Mouse (Mus musculus) limb, embryonic 10.5 days (tissue): ENCODE measurements around the gene Idh3b. TPM values are rescaled to one million over a fixed set of nuclear protein-coding genes. Genes with fewer than 3 reads are reported as not detected.

Source experiments
- DNase-seq: peaks from one replicate; pipeline ENCODE4 v3.0.0-alpha.2; 2017; ENCODE audit warnings: low spot score
- H3K27ac ChIP-seq: fragments of 300-500 bp; sonication (generic); 2 replicates; pipeline ENCODE4 v1.5.1; 2016; ENCODE audit warnings: mild to moderate bottlenecking
- H3K27me3 ChIP-seq: fragments of 300-500 bp; sonication (generic); 2 replicates; pipeline ENCODE4 v1.6.1; 2016; ENCODE audit warnings: low read depth, mild to moderate bottlenecking; ENCODE audit not compliant: poor library complexity, severe bottlenecking
- H3K36me3 ChIP-seq: fragments of 300-500 bp; sonication (generic); 2 replicates; pipeline ENCODE4 v1.6.1; 2016; ENCODE audit warnings: mild to moderate bottlenecking, moderate library complexity
- H3K4me1 ChIP-seq: fragments of 300-500 bp; sonication (generic); 2 replicates; pipeline ENCODE4 v1.6.1; 2016
- H3K4me3 ChIP-seq: fragments of 300-500 bp; sonication (generic); 2 replicates; pipeline ENCODE4 v1.5.1; 2016; ENCODE audit warnings: mild to moderate bottlenecking, moderate library complexity
- H3K9me3 ChIP-seq: fragments of 300-500 bp; sonication (generic); replicated peaks from 2 replicates; pipeline ENCODE4 v1.6.1; 2016; ENCODE audit warnings: mild to moderate bottlenecking
- WGBS: fragments of 180-500 bp; shearing (Covaris S2); methylation state at CpG from one replicate; pipeline ENCODE4 v1.1.7; 2016; 5-methylcytosine and 5-hydroxymethylcytosine counted together
- polyA plus RNA-seq: library from polyadenylated mRNA; unstranded; fragments of >200 nt; fragmentation: Nextera tagmentation; extraction: Ambion mirVana; gene quantifications from 2 replicates; pipeline ENCODE4 v1.2.1, GENCODE M21; 2016

Gene Idh3b
- polyA plus RNA-seq, 1 experiment from 2014 or later = 140 TPM

DNA sequence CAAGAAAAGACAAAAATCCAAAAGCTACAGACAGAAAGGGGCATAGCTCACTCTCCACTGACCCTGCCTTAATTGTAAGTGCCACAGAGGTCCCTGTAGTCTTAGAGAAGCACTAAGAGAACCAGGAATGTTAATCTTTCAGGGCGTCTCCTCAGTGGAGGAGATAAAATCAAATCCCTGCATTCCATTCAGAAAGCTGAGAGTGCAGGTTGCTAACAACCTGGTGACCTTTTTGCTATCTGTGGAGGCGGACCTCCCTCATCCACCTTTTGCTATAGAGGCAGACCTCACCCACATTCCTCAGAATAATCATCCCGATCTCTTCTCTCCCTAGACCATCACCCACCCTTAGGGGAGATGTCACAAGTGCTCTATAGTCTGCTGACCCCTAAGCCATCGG lies 4.7 kb upstream of the Idh3b start:
- Histone ChIP-seq H3K27me3 (peaks cover 24% of the 10 kb centered on the region), H3K9me3 (no peaks in the 10 kb centered on the region), H3K36me3 (no peaks in the 10 kb centered on the region), H3K27ac (no peak overlapping the region), H3K4me3 (no peak overlapping the region), H3K4me1 (peaks cover 24% of the 10 kb centered on the region)
- DNase-seq = no peak
- WGBS = 68% methylated on average over 4 of the region's 4 CpGs

DNA sequence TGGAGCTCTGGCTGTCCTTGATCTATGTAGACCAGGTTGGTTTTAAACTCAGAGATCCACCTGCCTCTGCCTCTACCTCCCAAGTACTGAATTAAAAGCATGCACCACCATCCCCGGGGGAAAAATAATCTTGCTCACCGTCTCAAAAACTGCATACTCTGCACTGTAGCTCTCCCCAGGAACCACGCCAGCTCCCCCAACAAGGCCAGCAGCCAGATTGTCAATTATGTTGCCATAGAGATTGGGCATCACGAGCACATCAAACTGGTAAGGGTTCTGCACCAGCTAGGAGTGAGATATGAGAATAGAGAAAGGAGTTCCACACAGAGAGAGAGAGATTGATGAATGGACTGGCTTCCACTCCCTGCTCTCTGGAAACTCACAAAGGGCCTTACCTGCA lies 3.5 kb downstream of the Idh3b start:
- Histone ChIP-seq H3K27ac (no peak overlapping the region), H3K4me3 (no peak overlapping the region), H3K9me3 (no peaks in the 10 kb centered on the region), H3K4me1 (peaks cover 30% of the 10 kb centered on the region), H3K36me3 (peaks cover 64% of the 10 kb centered on the region), H3K27me3 (no peaks in the 10 kb centered on the region)
- no peak for DNase-seq
- WGBS = 82% methylated on average over 4 of the region's 4 CpGs

DNA sequence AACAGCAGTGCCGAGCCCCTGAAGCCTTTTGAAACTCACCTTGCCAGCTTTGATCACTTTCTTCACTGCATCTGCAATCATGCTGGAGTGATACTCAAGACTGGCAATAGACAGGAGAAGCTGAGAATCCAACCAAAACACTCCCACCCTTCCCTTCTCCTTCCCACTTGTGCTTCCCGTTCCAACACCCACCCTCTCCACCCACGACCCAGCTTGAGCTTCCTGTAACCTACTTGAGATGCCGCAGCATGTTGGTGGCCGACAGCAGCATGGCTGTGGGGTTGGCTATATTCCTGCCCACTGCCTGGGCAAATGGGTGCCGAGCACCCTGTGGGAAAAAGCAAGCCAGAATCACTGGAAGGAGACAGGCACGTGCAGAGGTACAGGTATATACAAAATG lies 4.1 kb downstream of the Idh3b start:
- 73% methylated on average over 7 of the region's 7 CpGs for WGBS
- Histone ChIP-seq H3K36me3 (peaks cover 70% of the 10 kb centered on the region), H3K4me3 (no peak overlapping the region)

DNA sequence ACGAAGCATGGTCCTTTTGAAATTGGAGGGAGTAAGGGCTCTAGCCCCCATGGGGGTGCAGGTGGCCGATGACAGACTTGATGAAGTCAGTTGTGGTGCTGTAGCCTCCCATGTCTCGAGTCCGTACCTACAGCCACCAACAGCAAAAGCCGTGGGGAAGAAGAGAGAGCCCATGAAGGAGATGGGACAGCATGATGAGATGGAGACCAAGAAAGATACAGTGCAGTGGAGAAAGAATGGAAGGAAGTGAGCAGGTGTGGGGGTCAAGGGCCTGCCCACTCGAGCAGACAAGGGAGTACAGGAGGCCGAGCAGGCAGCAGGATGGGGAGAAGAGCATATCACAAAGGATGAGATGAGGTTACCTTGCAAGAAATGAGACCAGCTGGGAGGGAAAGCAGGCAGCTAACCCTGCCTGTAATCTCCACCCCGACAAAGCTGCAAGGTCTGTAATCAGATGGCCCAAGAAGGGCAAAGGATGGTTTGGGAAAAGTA lies 4.7 kb downstream of the Idh3b start:
- no peak for DNase-seq
- Histone ChIP-seq H3K4me1 (peaks cover 30% of the 10 kb centered on the region), H3K9me3 (no peaks in the 10 kb centered on the region), H3K36me3 (peaks cover 74% of the 10 kb centered on the region), H3K27ac (no peak overlapping the region), H3K4me3 (no peak overlapping the region), H3K27me3 (no peaks in the 10 kb centered on the region)
- WGBS = 39% methylated on average over 8 of the region's 8 CpGs

More for the DNA sequence above, 4.1 kb downstream of the Idh3b start:
- H3K4me1 ChIP-seq = peaks cover 34% of the 10 kb centered on the region
- no peak overlapping the region for H3K27ac ChIP-seq
- H3K9me3 ChIP-seq = no peaks in the 10 kb centered on the region
- DNase-seq = no peak
- H3K27me3 ChIP-seq = no peaks in the 10 kb centered on the region

DNA sequence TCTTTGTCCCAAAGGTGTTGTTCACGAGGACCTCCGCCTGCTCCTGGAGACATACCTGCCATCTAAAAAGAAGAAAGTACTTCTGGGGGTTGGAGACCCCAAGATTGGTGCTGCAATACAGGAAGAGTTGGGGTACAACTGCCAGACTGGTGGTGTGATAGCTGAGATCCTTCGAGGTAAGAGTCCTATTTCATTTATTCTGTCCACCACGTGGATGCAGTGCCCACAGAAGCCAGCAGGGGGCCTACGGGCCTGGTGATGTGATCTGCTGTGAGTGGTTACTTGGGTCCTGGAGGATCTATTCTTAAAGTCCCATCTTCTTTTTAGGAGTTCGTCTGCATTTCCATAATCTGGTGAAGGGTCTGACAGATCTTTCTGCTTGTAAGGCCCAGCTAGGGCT lies 8.7 kb downstream of the Idh3b start:
- DNase-seq = peak; percentile 81
- peaks cover 57% of the 10 kb centered on the region for H3K36me3 ChIP-seq
- no peaks in the 10 kb centered on the region for H3K9me3 ChIP-seq
- H3K27me3 ChIP-seq = no peaks in the 10 kb centered on the region
- WGBS = 48% methylated on average over 6 of the region's 6 CpGs
- peaks cover 26% of the 10 kb centered on the region for H3K4me1 ChIP-seq
- peak overlapping the region; percentile 91 for H3K4me3 ChIP-seq
- no peak overlapping the region for H3K27ac ChIP-seq

DNA sequence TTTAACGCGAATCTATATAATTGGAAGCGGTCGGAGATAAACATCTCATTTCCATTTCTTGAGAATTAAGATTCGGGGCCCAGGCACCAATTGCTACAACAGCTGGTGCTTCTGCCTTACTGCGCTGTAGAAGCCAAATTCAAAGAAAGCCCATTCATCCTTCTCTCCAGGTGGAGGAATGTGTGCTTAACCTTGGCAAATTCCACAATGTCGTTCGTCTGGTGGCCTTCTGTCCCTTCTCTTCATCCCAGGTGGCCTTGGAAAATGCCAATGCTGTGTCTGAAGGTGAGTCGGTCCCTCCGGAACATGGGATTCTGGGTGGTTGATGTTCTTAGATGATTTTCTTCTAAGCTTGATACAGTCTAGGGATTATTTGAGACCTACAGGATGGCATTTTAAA lies 9.5 kb downstream of the Idh3b start:
- no peaks in the 10 kb centered on the region for H3K9me3 ChIP-seq
- peaks cover 49% of the 10 kb centered on the region for H3K36me3 ChIP-seq
- H3K27me3 ChIP-seq = no peaks in the 10 kb centered on the region
- 1% methylated on average over 10 of the region's 10 CpGs for WGBS
- peak overlapping the region; percentile 96 for H3K27ac ChIP-seq
- peaks cover 26% of the 10 kb centered on the region for H3K4me1 ChIP-seq
- DNase-seq = no peak
- H3K4me3 ChIP-seq = peak overlapping the region; percentile 91

DNA sequence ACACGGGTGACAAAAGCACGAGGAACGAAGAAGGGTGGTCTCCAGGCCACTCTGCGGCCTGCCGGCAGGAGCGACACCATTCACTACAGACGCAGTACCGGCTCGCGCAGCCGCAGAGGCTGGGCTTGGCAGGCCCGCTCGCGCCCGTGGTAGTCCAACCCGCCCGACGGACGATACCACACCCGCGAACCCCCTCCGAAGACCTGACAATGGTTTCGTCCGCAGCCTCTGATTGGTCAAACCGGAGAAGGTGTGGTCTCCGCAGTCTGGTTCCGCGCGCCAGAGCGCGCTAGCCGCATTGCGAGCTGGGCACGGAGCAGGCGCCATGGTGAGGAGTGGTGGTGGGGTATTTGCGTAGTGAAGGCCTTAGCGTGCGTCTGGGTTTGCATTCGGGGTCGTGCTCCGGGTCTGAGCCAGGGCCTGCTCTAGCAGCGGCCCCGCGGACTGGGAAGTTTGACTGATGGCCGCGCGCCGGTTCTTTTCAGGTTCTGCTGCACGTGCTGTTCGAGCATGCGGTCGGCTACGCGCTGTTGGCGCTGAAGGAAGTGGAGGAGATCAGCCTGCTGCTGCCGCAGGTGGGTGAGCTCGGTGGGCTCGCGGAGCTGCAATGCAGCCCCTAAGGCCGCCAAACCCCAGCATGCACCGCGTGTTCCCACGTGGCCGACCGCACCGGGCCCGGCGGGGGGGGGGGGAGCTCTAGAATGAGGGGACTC lies 10.0 kb downstream of the Idh3b start, which contains the start of gene Nop56:
Nop56 (plus strand) TSS at position 282 of the 713 bp plus-strand sequence.
- whole genome bisulfite sequencing = under 1% methylated on average over 68 of the region's 68 CpGs
- peaks cover 43% of the 10 kb centered on the region for H3K36me3 ChIP-seq

DNA sequence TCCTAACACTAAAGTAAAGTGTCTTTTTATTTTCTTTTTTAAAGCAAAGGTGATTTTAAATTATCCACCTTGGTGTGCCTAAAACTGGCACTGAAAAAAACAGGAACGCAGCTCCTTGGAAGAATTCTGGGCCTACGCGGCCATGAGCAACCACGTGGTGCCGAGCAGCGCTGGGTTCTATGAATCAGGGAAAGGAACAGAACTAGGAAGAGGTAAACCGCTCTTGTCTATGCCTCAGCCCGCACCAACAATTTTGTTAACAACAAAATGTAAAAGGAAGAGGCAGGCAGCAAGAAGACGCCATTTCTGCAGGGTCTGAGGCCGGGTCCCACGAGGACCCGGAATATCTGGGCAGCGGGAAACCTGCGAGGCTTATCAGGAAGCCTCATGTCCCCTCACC lies 10.6 kb downstream of the Idh3b start:
- Histone ChIP-seq H3K27me3 (no peaks in the 10 kb centered on the region), H3K4me3 (peak overlapping the region; percentile 91), H3K9me3 (no peaks in the 10 kb centered on the region), H3K4me1 (peaks cover 26% of the 10 kb centered on the region), H3K36me3 (peaks cover 40% of the 10 kb centered on the region), H3K27ac (peak overlapping the region; percentile 96)
- DNase-seq = no peak
- WGBS = 2% methylated on average over 14 of the region's 14 CpGs

More for the DNA sequence above, 10.0 kb downstream of the Idh3b start, which contains the start of gene Nop56:
- H3K9me3 ChIP-seq = no peaks in the 10 kb centered on the region
- H3K27ac ChIP-seq = peak within 1 kb of the TSS; percentile 96
- H3K27me3 ChIP-seq = no peaks in the 10 kb centered on the region
- H3K4me3 ChIP-seq = peak within 1 kb of the TSS; percentile 91
- peaks cover 26% of the 10 kb centered on the region for H3K4me1 ChIP-seq
- DNase-seq = peak; percentile 100

DNA sequence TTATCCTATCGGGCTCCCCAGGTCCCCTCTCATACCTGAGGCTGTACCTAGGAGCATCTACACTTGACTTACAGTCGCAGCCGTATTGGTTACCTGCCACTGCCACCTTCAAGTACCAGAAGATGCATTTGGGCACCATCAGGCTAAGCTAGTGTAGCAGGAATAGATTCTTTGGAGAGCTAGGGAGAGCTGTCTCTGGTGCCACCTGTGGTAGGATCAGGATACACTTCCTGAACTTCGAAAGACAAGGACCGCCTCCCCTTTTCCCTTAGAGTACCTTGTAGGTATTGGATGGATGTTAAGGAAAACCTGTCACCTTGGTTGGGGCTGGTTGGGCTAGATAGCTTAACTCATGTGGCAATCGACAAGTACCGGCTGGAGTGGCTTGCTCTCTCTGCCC lies 16.3 kb downstream of the Idh3b start:
- Histone ChIP-seq H3K9me3 (no peaks in the 10 kb centered on the region), H3K4me1 (0 out of 2 replicates have a peak, but pooled peaks cover 1% of the 10 kb centered on the region), H3K36me3 (no peaks in the 10 kb centered on the region), H3K27ac (no peak overlapping the region), H3K4me3 (no peak overlapping the region), H3K27me3 (0 out of 2 replicates have a peak, but pooled peaks cover 3% of the 10 kb centered on the region)
- 63% methylated on average over 7 of the region's 7 CpGs for WGBS
- no peak for DNase-seq

DNA sequence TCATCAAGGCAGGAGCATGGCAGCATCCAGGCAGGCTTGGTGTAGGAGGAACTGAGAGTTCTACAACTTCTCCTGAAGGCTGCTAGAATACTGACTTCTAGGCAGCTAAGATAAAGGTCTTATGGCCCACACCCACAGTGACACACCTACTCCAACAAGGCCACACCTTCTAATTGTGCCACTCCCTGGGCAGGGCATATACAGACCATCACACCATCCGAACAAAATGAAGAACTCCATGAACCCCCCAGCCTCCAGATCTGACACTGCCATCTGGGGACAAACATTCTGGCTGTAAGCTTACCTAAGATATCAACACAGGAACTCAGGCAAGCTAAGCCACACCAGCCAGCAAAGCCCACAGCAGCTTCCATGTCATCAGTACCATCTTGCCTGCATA lies 18.8 kb downstream of the Idh3b start:
- no peaks in the 10 kb centered on the region for H3K4me1 ChIP-seq
- no peak for DNase-seq
- 0 out of 2 replicates have a peak, but pooled peaks cover 3% of the 10 kb centered on the region for H3K27me3 ChIP-seq
- H3K9me3 ChIP-seq = no peaks in the 10 kb centered on the region
- H3K27ac ChIP-seq = no peak overlapping the region
- no peaks in the 10 kb centered on the region for H3K36me3 ChIP-seq
- 86% methylated on average over 1 of the region's 1 CpGs for WGBS
- H3K4me3 ChIP-seq = no peak overlapping the region

DNA sequence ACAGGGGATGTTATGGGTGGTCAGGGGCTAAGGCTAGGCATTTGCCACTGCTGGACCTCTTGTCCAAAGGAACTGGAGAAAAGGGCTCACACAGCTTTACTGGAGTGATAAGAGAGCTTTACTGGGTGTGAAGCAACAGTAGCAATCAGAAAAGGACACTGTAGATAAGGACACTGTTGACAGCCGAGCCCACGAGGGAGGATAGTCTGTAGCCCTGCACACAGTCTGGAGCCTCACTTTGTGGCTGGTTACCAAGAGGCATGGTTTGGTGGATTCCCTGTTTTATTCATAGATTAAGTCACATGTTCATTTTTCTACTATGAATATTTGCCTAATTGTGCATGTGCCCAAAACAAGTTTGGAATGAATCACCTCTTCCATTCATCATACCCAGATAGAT lies 21.9 kb downstream of the Idh3b start:
- H3K4me1 ChIP-seq = no peaks in the 10 kb centered on the region
- no peak overlapping the region for H3K27ac ChIP-seq
- WGBS = 81% methylated on average over 2 of the region's 2 CpGs
- H3K4me3 ChIP-seq = no peak overlapping the region
- no peak for DNase-seq
- H3K36me3 ChIP-seq = no peaks in the 10 kb centered on the region
- H3K9me3 ChIP-seq = no peaks in the 10 kb centered on the region
- H3K27me3 ChIP-seq = 0 out of 2 replicates have a peak, but pooled peaks cover 3% of the 10 kb centered on the region

DNA sequence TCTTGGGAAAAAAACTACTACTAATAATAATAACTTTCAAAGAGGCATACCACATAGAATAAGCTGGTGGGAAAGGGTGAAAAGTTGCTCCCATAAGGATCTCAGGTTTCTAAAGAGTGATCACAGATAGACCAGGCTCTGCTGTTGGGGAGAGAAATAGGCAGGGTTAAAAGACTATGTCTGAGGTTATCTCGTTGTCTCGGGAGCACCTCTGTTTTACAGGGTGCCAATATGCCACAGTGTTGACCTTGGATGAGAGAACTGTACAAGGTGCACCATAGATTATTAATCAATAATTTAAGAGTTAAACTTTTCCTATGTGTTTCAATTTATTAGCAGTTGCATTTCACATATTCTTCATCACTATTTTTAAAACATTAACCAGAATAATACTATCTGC lies 22.4 kb downstream of the Idh3b start:
- H3K36me3 ChIP-seq = no peaks in the 10 kb centered on the region
- no peaks in the 10 kb centered on the region for H3K9me3 ChIP-seq
- no peak overlapping the region for H3K4me3 ChIP-seq
- 0 out of 2 replicates have a peak, but pooled peaks cover 3% of the 10 kb centered on the region for H3K27me3 ChIP-seq
- H3K27ac ChIP-seq = no peak overlapping the region
- 92% methylated on average over 2 of the region's 2 CpGs for WGBS
- no peak for DNase-seq
- no peaks in the 10 kb centered on the region for H3K4me1 ChIP-seq

DNA sequence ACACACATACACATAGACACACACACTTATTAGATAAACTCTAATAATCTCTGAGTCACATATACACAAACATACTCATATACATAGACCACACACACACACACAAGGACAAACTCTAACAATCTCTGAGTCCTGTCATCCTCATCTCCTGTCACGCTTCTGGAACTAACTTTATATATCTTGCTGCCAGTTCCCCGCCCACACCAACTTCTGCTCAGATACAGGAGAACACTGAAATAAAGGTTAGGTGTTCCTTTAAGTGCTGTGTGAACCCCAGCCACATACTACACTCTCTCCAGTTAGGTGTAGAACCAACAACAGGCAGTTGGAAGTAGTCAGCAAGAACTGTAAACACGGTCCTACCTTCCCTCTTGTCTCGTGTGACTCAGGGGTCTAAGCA lies 23.5 kb downstream of the Idh3b start:
- WGBS = 85% methylated on average over 4 of the region's 4 CpGs
- no peak for DNase-seq
- no peak overlapping the region for H3K4me3 ChIP-seq
- no peaks in the 10 kb centered on the region for H3K9me3 ChIP-seq
- no peaks in the 10 kb centered on the region for H3K4me1 ChIP-seq
- H3K27ac ChIP-seq = no peak overlapping the region
- no peaks in the 10 kb centered on the region for H3K36me3 ChIP-seq
- 0 out of 2 replicates have a peak, but pooled peaks cover 3% of the 10 kb centered on the region for H3K27me3 ChIP-seq
